Mouse (Mus musculus) stomach, embryonic 16.5 days (tissue): Measurements from ENCODE around the gene Mylk. TPM values are rescaled to one million over a fixed set of nuclear protein-coding genes. Genes with fewer than 3 reads are reported as not detected.
A peak's percentile ranks its signal among the peaks of the same experiment; 100 is the strongest.

Experiments used
- ATAC-seq: fragments of 200-750 bp; cut with Nextera tagmentation; 2 replicates; pipeline ENCODE4 v1.8.0; 2017; ENCODE audit warnings: moderate number of reproducible peaks, moderate TSS enrichment; ENCODE audit not compliant: insufficient read depth, low FRiP score
- H3K27ac ChIP-seq: fragments of 300-500 bp; sonication (generic); 2 replicates; pipeline ENCODE4 v1.5.1; 2014; ENCODE audit warnings: low read length
- H3K27me3 ChIP-seq: fragments of 300-500 bp; sonication (generic); 2 replicates; pipeline ENCODE4 v1.6.1; 2014; ENCODE audit warnings: low read length, control low read depth, mixed read lengths; ENCODE audit not compliant: control insufficient read depth, insufficient read depth
- H3K36me3 ChIP-seq: fragments of 300-500 bp; sonication (generic); 2 replicates; pipeline ENCODE4 v1.6.1; 2014; ENCODE audit warnings: low read length; ENCODE audit not compliant: control insufficient read depth, insufficient read depth
- H3K4me1 ChIP-seq: fragments of 300-500 bp; sonication (generic); 2 replicates; pipeline ENCODE4 v1.6.1; 2014; ENCODE audit warnings: low read length, control low read depth, mixed read lengths; ENCODE audit not compliant: control insufficient read depth, insufficient read depth
- H3K4me2 ChIP-seq: fragments of 300-500 bp; sonication (generic); 2 replicates; pipeline ENCODE4 v1.6.1; 2014; ENCODE audit warnings: low read depth, low read length, mixed read lengths
- H3K4me3 ChIP-seq: fragments of 300-500 bp; sonication (generic); replicated peaks from 2 replicates; pipeline ENCODE4 v1.5.1; 2014; ENCODE audit warnings: mild to moderate bottlenecking, low read length
- H3K9ac ChIP-seq: fragments of 300-500 bp; sonication (generic); 2 replicates; pipeline ENCODE4 v1.6.1; 2014; ENCODE audit warnings: low read length
- H3K9me3 ChIP-seq: fragments of 300-500 bp; sonication (generic); replicated peaks from 2 replicates; pipeline ENCODE4 v1.6.1; 2016; ENCODE audit warnings: low read length, control low read depth; ENCODE audit not compliant: control insufficient read depth
- WGBS: fragments of 180-500 bp; shearing (Covaris S2); extraction: QIAGEN DNeasy Blood & Tissue Kit; methylation state at CpG from one replicate; pipeline ENCODE4 v1.1.7; 2014; 5-methylcytosine and 5-hydroxymethylcytosine counted together
- polyA plus RNA-seq: library from polyadenylated mRNA; unstranded; fragments of >200 nt; fragmentation: Nextera tagmentation; extraction: Ambion mirVana; gene quantifications from 2 replicates; pipeline ENCODE4 v1.2.1, GENCODE M21; 2015

Mylk gene
- polyA plus RNA-seq, 1 experiment from 2014 or later: 371 TPM

DNA sequence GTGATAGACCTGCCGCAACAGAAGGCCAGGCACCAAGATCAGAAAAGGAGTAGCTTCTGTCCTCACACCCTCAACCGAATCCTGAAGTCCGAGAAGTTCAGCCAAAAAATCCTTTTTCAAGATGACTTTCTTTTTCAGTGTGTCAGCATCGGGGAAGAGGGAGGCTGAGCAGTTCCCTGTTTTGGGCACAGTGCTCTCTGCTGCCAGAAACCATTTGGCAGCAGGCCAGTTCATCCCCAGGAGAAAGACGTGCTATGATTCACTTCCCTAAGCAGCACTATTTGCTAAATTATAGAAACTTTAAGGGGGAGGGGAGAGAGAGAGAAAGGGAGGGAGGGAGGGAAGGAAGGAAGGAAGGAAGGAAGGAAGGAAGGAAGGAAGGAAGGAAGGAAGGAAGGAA is 251.1 kb downstream of the Mylk start:
- 0 out of 2 replicates have a peak, but pooled peaks have one; percentile 41 for ATAC-seq

DNA sequence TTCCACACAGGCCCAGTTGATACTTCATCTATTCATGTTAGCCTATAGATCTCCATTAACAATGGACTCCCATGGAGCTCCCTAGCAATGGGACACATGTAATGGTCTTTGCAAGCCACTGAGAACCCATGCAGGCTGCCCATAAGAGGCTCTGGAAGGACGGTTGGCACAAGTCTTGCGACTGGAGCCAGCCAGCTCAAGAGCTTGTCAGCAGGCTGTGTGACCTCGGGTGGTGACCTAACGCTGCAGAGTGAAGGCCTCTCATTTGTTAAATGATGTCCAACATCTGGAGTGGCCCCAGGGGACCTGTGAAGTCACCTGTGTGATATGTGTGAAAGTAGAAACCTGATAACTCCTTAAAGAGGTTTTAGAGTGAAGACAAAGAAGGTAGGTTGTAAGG is 252.0 kb downstream of the Mylk start:
- peak overlapping the region; percentile 50 for H3K4me2 ChIP-seq
- peak overlapping the region; percentile 44 for H3K4me3 ChIP-seq
- H3K27ac ChIP-seq: peak overlapping the region; percentile 79

More for the DNA sequence above, 251.1 kb downstream of the Mylk start:
- H3K4me2 ChIP-seq: peak overlapping the region; percentile 50
- H3K27me3 ChIP-seq: peaks cover 4% of the 10 kb centered on the region; the same call in 1 of the 2 replicates
- H3K27ac ChIP-seq: peak overlapping the region; percentile 94
- H3K9me3 ChIP-seq: no peaks in the 10 kb centered on the region
- no peaks in the 10 kb centered on the region for H3K36me3 ChIP-seq
- 35% methylated on average over 5 of the region's 5 CpGs for WGBS
- H3K9ac ChIP-seq: peak overlapping the region; percentile 73
- H3K4me3 ChIP-seq: peak overlapping the region; percentile 44
- peaks cover 17% of the 10 kb centered on the region for H3K4me1 ChIP-seq

DNA sequence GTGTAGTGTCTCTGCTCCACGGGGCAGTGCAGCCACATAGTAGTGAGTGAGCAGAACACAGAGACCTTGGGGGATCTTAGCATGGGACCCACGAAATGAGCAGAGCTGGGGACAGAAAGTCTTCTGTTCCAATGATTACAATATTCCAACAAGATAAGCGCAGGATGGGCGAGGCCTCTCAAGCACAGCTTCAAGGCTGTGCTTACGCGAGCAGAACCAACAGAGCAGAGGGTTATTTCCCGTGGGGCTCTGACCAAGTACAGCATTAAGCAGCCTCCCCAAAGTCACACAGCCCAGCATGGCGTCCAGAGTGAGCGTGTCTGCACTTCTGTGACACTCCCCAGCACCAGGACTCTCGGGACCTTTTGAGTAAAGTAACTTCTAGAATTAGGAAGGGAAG is 252.6 kb downstream of the Mylk start:
- no peaks in the 10 kb centered on the region for H3K9me3 ChIP-seq
- peak overlapping the region; percentile 79 for H3K27ac ChIP-seq
- H3K9ac ChIP-seq: peak overlapping the region; percentile 64
- peak overlapping the region; percentile 50 for H3K4me2 ChIP-seq
- H3K36me3 ChIP-seq: no peaks in the 10 kb centered on the region
- WGBS: 59% methylated on average over 10 of the region's 10 CpGs
- peaks cover 4% of the 10 kb centered on the region; the same call in 1 of the 2 replicates for H3K27me3 ChIP-seq
- H3K4me1 ChIP-seq: peaks cover 21% of the 10 kb centered on the region
- peak overlapping the region; percentile 44 for H3K4me3 ChIP-seq
- no peak for ATAC-seq

More for the DNA sequence above, 252.0 kb downstream of the Mylk start:
- H3K27me3 ChIP-seq: peaks cover 4% of the 10 kb centered on the region; the same call in 1 of the 2 replicates
- H3K9me3 ChIP-seq: no peaks in the 10 kb centered on the region
- H3K9ac ChIP-seq: peak overlapping the region; percentile 64
- ATAC-seq: no peak
- H3K4me1 ChIP-seq: peaks cover 21% of the 10 kb centered on the region
- WGBS: 65% methylated on average over 4 of the region's 4 CpGs
- H3K36me3 ChIP-seq: no peaks in the 10 kb centered on the region

DNA sequence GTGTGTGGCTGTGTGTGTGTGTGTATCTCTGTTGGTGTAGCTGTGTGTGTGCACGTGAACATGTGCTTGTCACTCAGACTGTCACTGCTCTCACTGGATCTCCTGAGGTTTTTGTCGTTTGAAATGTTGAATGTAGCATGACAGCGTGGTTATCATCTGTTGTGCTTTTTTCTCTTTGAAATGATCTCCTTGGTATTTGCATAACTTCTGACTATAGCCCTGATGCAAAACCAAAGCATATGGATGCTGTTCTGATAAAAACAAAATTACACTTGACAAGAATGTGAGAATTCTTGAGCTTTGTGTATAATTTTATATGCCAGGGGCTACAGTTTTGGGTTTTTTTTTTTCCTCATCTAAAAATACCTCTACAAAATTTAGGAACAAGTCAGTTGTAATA is 254.0 kb downstream of the Mylk start:
- Histone ChIP-seq H3K4me2 (peak overlapping the region; percentile 50; the same call in 1 of the 2 replicates), H3K4me1 (peaks cover 21% of the 10 kb centered on the region), H3K27me3 (peaks cover 4% of the 10 kb centered on the region; the same call in 1 of the 2 replicates), H3K36me3 (no peaks in the 10 kb centered on the region), H3K9ac (0 out of 2 replicates have a peak overlapping the region, but pooled peaks have one; percentile 64), H3K27ac (0 out of 2 replicates have a peak overlapping the region, but pooled peaks have one; percentile 39), H3K9me3 (no peaks in the 10 kb centered on the region), H3K4me3 (peak overlapping the region; percentile 44)
- WGBS: 70% methylated on average over 3 of the region's 3 CpGs
- no peak for ATAC-seq

DNA sequence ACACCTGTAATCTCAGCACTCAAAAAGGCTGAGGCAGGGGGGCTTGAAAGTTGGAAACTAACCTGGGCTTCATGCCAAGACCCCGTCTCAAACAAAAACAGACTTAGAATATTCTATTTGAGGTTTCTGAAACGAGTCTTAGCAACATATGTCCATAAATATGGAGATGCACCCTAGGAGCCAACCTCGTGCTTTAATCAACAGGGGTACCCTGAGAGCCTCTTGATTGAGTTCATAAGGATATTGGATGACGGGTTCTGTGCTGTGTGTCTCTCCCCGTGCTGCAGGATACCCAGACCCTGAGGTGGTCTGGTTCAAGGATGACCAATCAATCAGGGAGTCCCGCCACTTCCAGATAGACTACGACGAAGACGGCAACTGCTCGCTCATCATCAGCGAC is 255.0 kb downstream of the Mylk start:
- 36% methylated on average over 11 of the region's 11 CpGs for WGBS
- Histone ChIP-seq H3K4me3 (no peak overlapping the region), H3K9ac (no peak overlapping the region), H3K27ac (no peak overlapping the region), H3K36me3 (no peaks in the 10 kb centered on the region), H3K4me2 (0 out of 2 replicates have a peak overlapping the region, but pooled peaks have one; percentile 12), H3K4me1 (peaks cover 21% of the 10 kb centered on the region), H3K9me3 (no peaks in the 10 kb centered on the region), H3K27me3 (peaks cover 4% of the 10 kb centered on the region; the same call in 1 of the 2 replicates)
- no peak for ATAC-seq

DNA sequence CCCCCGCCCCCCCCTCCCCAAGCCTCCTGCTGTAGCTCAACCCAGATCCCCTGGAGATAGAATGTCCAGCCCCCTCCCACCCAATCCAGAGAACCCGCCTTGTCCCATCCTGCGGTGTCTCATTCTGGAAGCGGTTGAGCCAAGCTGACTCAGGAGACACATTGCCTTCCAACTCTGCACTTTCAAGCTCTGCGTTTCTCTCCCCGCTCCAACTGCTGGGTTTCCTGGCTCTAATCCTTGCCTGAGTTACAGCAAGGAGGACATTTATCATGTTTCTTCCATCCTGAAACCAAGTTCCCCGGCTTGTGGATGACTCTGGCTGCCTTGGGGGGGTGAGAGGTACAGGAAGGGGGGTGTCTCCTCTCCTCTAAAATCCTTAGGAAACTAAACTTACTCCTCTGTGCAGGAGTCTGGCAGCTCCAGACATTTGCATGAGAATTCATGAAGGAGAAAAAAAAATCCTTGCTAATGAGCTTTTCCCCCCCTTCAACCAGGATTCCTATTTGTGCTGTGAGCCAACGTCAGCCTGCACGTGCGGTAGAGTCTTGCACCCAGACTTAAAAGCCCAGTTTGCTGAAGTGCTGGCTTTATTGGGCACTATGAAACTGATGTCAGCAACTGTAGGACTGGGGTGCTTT is 256.0 kb downstream of the Mylk start:
- peak; percentile 72; the same call in 1 of the 2 replicates for ATAC-seq
- Histone ChIP-seq H3K4me3 (no peak overlapping the region), H3K27me3 (peaks cover 4% of the 10 kb centered on the region; the same call in 1 of the 2 replicates), H3K4me2 (0 out of 2 replicates have a peak overlapping the region, but pooled peaks have one; percentile 12), H3K36me3 (no peaks in the 10 kb centered on the region), H3K4me1 (peaks cover 15% of the 10 kb centered on the region), H3K9ac (no peak overlapping the region), H3K27ac (peak overlapping the region; percentile 1; the same call in 1 of the 2 replicates), H3K9me3 (no peaks in the 10 kb centered on the region)
- 11% methylated on average over 10 of the region's 10 CpGs for WGBS

DNA sequence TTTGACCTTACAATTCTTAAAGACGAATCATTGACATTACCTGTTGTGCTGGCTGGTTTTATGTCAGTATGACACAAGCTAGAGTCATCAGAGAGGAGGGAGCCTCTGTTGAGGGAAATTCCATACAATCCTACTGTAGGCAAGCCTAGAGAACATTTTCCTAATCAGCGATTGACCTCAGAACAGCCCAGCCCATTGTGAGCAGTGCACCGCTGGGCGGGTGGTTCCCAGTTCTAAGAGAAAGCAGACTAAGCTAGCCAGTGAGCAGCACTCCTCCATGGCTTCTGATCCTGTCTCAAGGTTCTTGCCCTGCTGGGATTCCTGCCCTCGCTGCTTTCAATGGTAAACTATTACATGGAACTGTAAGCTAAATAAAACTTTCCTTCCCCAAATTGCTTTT is 259.3 kb downstream of the Mylk start:
- Histone ChIP-seq H3K4me2 (no peak overlapping the region), H3K36me3 (no peaks in the 10 kb centered on the region), H3K27me3 (peaks cover 4% of the 10 kb centered on the region; the same call in 1 of the 2 replicates), H3K9me3 (no peaks in the 10 kb centered on the region), H3K4me1 (peaks cover 4% of the 10 kb centered on the region; the same call in 1 of the 2 replicates), H3K9ac (no peak overlapping the region), H3K4me3 (no peak overlapping the region), H3K27ac (no peak overlapping the region)
- ATAC-seq: no peak
- WGBS: 59% methylated on average over 5 of the region's 5 CpGs

DNA sequence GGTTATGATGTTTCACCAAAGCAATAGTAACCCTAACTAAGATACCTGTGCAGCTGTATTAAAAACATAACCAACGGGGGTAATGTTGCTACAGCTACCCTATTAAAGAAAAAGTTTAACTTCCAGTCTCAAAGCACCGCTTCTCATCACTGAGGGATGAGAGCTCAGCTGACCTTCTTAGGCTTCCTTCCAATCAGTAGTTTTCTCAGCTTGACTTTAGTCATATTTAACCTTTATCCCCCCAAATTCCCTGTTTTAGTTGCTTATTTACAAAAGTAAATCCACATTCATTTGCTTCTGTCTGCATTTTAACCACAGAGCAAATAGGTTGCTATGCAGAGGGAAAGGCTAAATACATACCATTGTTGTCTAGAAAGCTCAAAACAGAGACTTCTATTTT is 259.7 kb downstream of the Mylk start:
- H3K4me1 ChIP-seq: peaks cover 4% of the 10 kb centered on the region; the same call in 1 of the 2 replicates
- ATAC-seq: no peak

DNA sequence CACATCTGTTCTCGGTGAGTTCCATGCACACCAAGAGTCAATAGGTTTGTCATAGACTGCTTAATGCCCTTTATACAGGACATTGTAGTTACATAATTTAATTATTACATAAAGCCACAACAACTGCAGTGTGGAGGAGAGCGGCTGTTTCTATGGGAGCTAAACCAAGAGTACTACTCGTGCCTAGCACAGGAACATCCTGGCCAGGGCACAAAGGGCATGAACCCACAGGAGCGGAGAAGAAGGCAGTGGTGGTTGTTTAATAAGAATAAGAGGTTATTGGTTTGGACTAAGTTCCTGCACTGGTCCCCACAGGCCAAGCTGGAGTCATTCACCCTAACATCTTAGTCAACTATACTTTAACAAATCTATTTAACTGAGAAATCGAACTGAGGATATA is 261.2 kb downstream of the Mylk start:
- Histone ChIP-seq H3K27ac (no peak overlapping the region), H3K4me1 (0 out of 2 replicates have a peak, but pooled peaks cover 3% of the 10 kb centered on the region), H3K4me3 (no peak overlapping the region), H3K9ac (no peak overlapping the region), H3K9me3 (no peaks in the 10 kb centered on the region), H3K36me3 (no peaks in the 10 kb centered on the region), H3K27me3 (no peaks in the 10 kb centered on the region), H3K4me2 (no peak overlapping the region)
- ATAC-seq: no peak
- WGBS: 91% methylated on average over 5 of the region's 5 CpGs

More for the DNA sequence above, 259.7 kb downstream of the Mylk start:
- H3K27me3 ChIP-seq: peaks cover 4% of the 10 kb centered on the region; the same call in 1 of the 2 replicates
- WGBS: 64% methylated on average over 2 of the region's 2 CpGs
- H3K9ac ChIP-seq: no peak overlapping the region
- H3K27ac ChIP-seq: no peak overlapping the region
- no peaks in the 10 kb centered on the region for H3K9me3 ChIP-seq
- H3K4me2 ChIP-seq: no peak overlapping the region
- H3K4me3 ChIP-seq: no peak overlapping the region
- H3K36me3 ChIP-seq: no peaks in the 10 kb centered on the region
